Mouse (Mus musculus): ENCODE data around the gene Optc. TPM values are rescaled to one million over a fixed set of nuclear protein-coding genes. Genes with fewer than 3 reads are reported as not detected.
A peak's percentile ranks its signal among the peaks of the same experiment; 100 is the strongest.

Optc gene
- total RNA-seq, 1 experiment from 2014 or later: not detected

GRCm38 (mm10) chr1:133887538-133888250 lies 20.1 kb downstream of the Optc start:
- ATAC-seq (replicated peaks; ENCODE audit: insufficient number of reproducible peaks, low FRiP score, low TSS enrichment, poor library complexity, severe bottlenecking): no peak

- no peak for ATAC-seq (replicated peaks; ENCODE audit: insufficient number of reproducible peaks, low FRiP score, low TSS enrichment, poor library complexity, severe bottlenecking)
Observed at GRCm38 (mm10) chr1:133887044-133887443, 20.8 kb downstream of the Optc start.

- no peak for ATAC-seq (replicated peaks; ENCODE audit: insufficient number of reproducible peaks, low FRiP score, low TSS enrichment, poor library complexity, severe bottlenecking)
Observed at GRCm38 (mm10) chr1:133886431-133886830, 21.4 kb downstream of the Optc start.

- no peak for ATAC-seq (replicated peaks; ENCODE audit: insufficient number of reproducible peaks, low FRiP score, low TSS enrichment, poor library complexity, severe bottlenecking)
Observed at GRCm38 (mm10) chr1:133885811-133886210, 22.0 kb downstream of the Optc start.

- ATAC-seq (replicated peaks; ENCODE audit: insufficient number of reproducible peaks, low FRiP score, low TSS enrichment, poor library complexity, severe bottlenecking): no peak
Observed at GRCm38 (mm10) chr1:133884746-133885145, 23.1 kb downstream of the Optc start.

GRCm38 (mm10) chr1:133884090-133884489 lies 23.7 kb downstream of the Optc start:
- ATAC-seq (replicated peaks; ENCODE audit: insufficient number of reproducible peaks, low FRiP score, low TSS enrichment, poor library complexity, severe bottlenecking): no peak

GRCm38 (mm10) chr1:133882283-133883217 lies 25.2 kb downstream of the Optc start:
- no peak for ATAC-seq (replicated peaks; ENCODE audit: insufficient number of reproducible peaks, low FRiP score, low TSS enrichment, poor library complexity, severe bottlenecking)

GRCm38 (mm10) chr1:133881813-133882212 lies 26.0 kb downstream of the Optc start:
- ATAC-seq (replicated peaks; ENCODE audit: insufficient number of reproducible peaks, low FRiP score, low TSS enrichment, poor library complexity, severe bottlenecking): no peak

GRCm38 (mm10) chr1:133878825-133879423 lies 28.9 kb downstream of the Optc start:
- no peak for ATAC-seq (replicated peaks; ENCODE audit: insufficient number of reproducible peaks, low FRiP score, low TSS enrichment, poor library complexity, severe bottlenecking)

- ATAC-seq (replicated peaks; ENCODE audit: insufficient number of reproducible peaks, low FRiP score, low TSS enrichment, poor library complexity, severe bottlenecking): no peak
Observed at GRCm38 (mm10) chr1:133876936-133877335, 30.9 kb downstream of the Optc start.

- ATAC-seq (replicated peaks; ENCODE audit: insufficient number of reproducible peaks, low FRiP score, low TSS enrichment, poor library complexity, severe bottlenecking): no peak
Observed at GRCm38 (mm10) chr1:133873086-133873813, 34.5 kb downstream of the Optc start.

- no peak for ATAC-seq (replicated peaks; ENCODE audit: insufficient number of reproducible peaks, low FRiP score, low TSS enrichment, poor library complexity, severe bottlenecking)
Observed at GRCm38 (mm10) chr1:133871241-133871640, 36.6 kb downstream of the Optc start.

GRCm38 (mm10) chr1:133869221-133869620 lies 38.6 kb downstream of the Optc start:
- no peak for ATAC-seq (replicated peaks; ENCODE audit: insufficient number of reproducible peaks, low FRiP score, low TSS enrichment, poor library complexity, severe bottlenecking)

GRCm38 (mm10) chr1:133863257-133863997 lies 44.4 kb downstream of the Optc start:
- ATAC-seq (replicated peaks; ENCODE audit: insufficient number of reproducible peaks, low FRiP score, low TSS enrichment, poor library complexity, severe bottlenecking): 0 out of 2 replicates have a peak, but pooled peaks have one; percentile 40

GRCm38 (mm10) chr1:133861028-133861427 lies 46.8 kb downstream of the Optc start:
- ATAC-seq (replicated peaks; ENCODE audit: insufficient number of reproducible peaks, low FRiP score, low TSS enrichment, poor library complexity, severe bottlenecking): no peak

GRCm38 (mm10) chr1:133859821-133860711 lies 47.7 kb downstream of the Optc start:
- no peak for ATAC-seq (replicated peaks; ENCODE audit: insufficient number of reproducible peaks, low FRiP score, low TSS enrichment, poor library complexity, severe bottlenecking)

GRCm38 (mm10) chr1:133859257-133859656 lies 48.5 kb downstream of the Optc start:
- no peak for ATAC-seq (replicated peaks; ENCODE audit: insufficient number of reproducible peaks, low FRiP score, low TSS enrichment, poor library complexity, severe bottlenecking)
